Mouse (Mus musculus) hindbrain, embryonic 14.5 days (tissue): ENCODE results near the gene Sh3bp2. TPM values are rescaled to one million over a fixed set of nuclear protein-coding genes. Genes with fewer than 3 reads are reported as not detected.
"Not testable (repeated sequence)": the region's sequence is repeated elsewhere in the genome, so short reads cannot be mapped to it uniquely, and the experiment has no call there.

Experiments
- ATAC-seq: fragments of 200-750 bp; cut with Nextera tagmentation; 2 replicates; pipeline ENCODE4 v1.8.0; 2017; ENCODE audit warnings: moderate number of reproducible peaks, mild to moderate bottlenecking, moderate TSS enrichment, moderate library complexity; ENCODE audit not compliant: low FRiP score
- DNase-seq: peaks from one replicate; pipeline ENCODE4 v3.0.0-alpha.2; 2015; ENCODE audit warnings: low spot score
- H3K27ac ChIP-seq: fragments of 300-500 bp; sonication (generic); 2 replicates; pipeline ENCODE4 v1.5.1; 2014; ENCODE audit warnings: mild to moderate bottlenecking, moderate library complexity
- H3K27me3 ChIP-seq: fragments of 300-500 bp; sonication (generic); 2 replicates; pipeline ENCODE4 v1.6.1; 2014; ENCODE audit warnings: mild to moderate bottlenecking, low read length, mixed read lengths; ENCODE audit not compliant: control insufficient read depth, insufficient read depth
- H3K36me3 ChIP-seq: fragments of 300-500 bp; sonication (generic); replicated peaks from 2 replicates; pipeline ENCODE4 v1.6.1; 2014; ENCODE audit not compliant: control insufficient read depth, insufficient read depth
- H3K4me1 ChIP-seq: fragments of 300-500 bp; sonication (generic); replicated peaks from 2 replicates; pipeline ENCODE4 v1.6.1; 2014; ENCODE audit warnings: antibody characterized with exemption, low read length, mixed read lengths; ENCODE audit not compliant: control insufficient read depth, insufficient read depth
- H3K4me2 ChIP-seq: fragments of 300-500 bp; sonication (generic); replicated peaks from 2 replicates; pipeline ENCODE4 v1.6.1; 2014; ENCODE audit warnings: mild to moderate bottlenecking, moderate library complexity
- H3K4me3 ChIP-seq: fragments of 300-500 bp; sonication (generic); replicated peaks from 2 replicates; pipeline ENCODE4 v1.5.1; 2014; ENCODE audit warnings: mild to moderate bottlenecking, low read length
- H3K9ac ChIP-seq: fragments of 300-500 bp; sonication (generic); 2 replicates; pipeline ENCODE4 v1.6.1; 2014
- H3K9me3 ChIP-seq: fragments of 300-500 bp; sonication (generic); 2 replicates; pipeline ENCODE4 v1.6.1; 2016; ENCODE audit warnings: low read length; ENCODE audit not compliant: control insufficient read depth
- WGBS: fragments of 180-500 bp; shearing (Covaris S2); extraction: QIAGEN DNeasy Blood & Tissue Kit; methylation state at CpG from one replicate; pipeline ENCODE4 v1.1.7; 2014; 5-methylcytosine and 5-hydroxymethylcytosine counted together
- polyA plus RNA-seq: library from polyadenylated mRNA; unstranded; fragments of >200 nt; fragmentation: Nextera tagmentation; extraction: Ambion mirVana; gene quantifications from 2 replicates; pipeline ENCODE4 v1.2.1, GENCODE M21; 2014

The Sh3bp2 gene
- polyA plus RNA-seq, 1 experiment from 2014 or later: 18.7 TPM

- WGBS: under 1% methylated on average over 83 of the region's 84 CpGs
- Histone ChIP-seq H3K27ac (peak within 1 kb of the TSS; percentile 92), H3K9ac (peak within 1 kb of the TSS; percentile 99), H3K27me3 (no peaks in the 10 kb centered on the region), H3K36me3 (no peaks in the 10 kb centered on the region), H3K4me3 (peak within 1 kb of the TSS; percentile 93), H3K4me2 (peak within 1 kb of the TSS; percentile 77), H3K4me1 (peaks cover 15% of the 10 kb centered on the region), H3K9me3 (no peaks in the 10 kb centered on the region)
- peak; percentile 100 for ATAC-seq
- DNase-seq: peak; percentile 97
Observed at GRCm38 (mm10) chr5:34573268-34574221, 47.9 kb downstream of the Sh3bp2 start, which contains the start of gene Add1. TSS of gene Add1 (plus strand) at chr5:34573664.

DNA sequence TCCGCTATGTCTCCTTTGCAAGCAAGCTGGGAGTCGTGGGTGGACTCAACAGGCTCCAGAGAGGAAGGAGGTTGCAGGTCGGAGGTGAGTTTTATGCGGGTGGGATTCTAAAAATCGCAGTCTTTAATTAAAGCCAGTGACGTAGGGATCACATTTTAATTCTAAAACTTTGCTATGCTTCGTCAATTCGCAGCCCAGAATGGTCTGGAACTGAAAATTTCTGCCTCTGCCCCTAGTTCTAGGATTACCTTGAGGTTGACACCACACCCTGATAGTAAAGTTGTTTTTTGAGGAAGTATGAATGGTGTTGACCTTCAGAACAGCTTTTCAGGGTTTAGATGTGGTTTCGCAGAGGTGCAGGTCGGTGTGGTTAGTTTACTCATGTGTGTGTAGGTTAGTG is 49.1 kb downstream of the Sh3bp2 start:
- Histone ChIP-seq H3K4me2 (peak overlapping the region; percentile 77), H3K27me3 (no peaks in the 10 kb centered on the region), H3K27ac (no peak overlapping the region), H3K36me3 (no peaks in the 10 kb centered on the region), H3K4me1 (peaks cover 15% of the 10 kb centered on the region), H3K9me3 (no peaks in the 10 kb centered on the region), H3K9ac (peak overlapping the region; percentile 99), H3K4me3 (peak overlapping the region; percentile 93)
- WGBS: 49% methylated on average over 10 of the region's 10 CpGs
- ATAC-seq: no peak
- no peak for DNase-seq

DNA sequence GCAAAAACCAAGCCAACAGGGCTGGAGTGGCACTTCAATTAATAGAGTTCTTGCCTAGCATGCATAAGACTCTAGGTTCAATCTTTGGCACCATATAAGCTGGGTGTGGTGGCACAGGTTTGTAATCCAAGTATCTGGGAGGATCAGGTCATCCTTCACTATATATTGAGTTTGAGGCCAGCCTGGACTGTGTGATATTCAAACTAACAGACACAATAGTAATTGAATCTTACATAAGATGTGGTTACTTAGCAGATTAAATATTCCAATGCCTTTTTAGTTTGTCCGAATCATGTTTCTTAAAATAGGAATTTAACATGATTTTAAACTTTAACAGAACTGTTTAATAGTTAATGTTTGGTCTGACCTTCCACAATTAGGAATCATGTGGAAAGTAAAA is 50.6 kb downstream of the Sh3bp2 start:
- Histone ChIP-seq H3K27ac (no peak overlapping the region), H3K27me3 (no peaks in the 10 kb centered on the region), H3K36me3 (no peaks in the 10 kb centered on the region), H3K4me2 (no peak overlapping the region; the same call in 1 of the 2 replicates), H3K4me3 (no peak overlapping the region), H3K4me1 (peaks cover 15% of the 10 kb centered on the region), H3K9me3 (no peaks in the 10 kb centered on the region), H3K9ac (no peak overlapping the region)
- ATAC-seq (no peak), DNase-seq (no peak)
- WGBS: 98% methylated on average over 1 of the region's 1 CpGs

GRCm38 (mm10) chr5:34578038-34578655 is 52.5 kb downstream of the Sh3bp2 start:
- ATAC-seq: no peak
- no peak overlapping the region for H3K9ac ChIP-seq
- no peaks in the 10 kb centered on the region for H3K9me3 ChIP-seq
- H3K4me2 ChIP-seq: no peak overlapping the region
- no peaks in the 10 kb centered on the region for H3K36me3 ChIP-seq
- H3K27ac ChIP-seq: no peak overlapping the region
- H3K27me3 ChIP-seq: no peaks in the 10 kb centered on the region
- WGBS: 98% methylated on average over 7 of the region's 7 CpGs
- H3K4me1 ChIP-seq: peaks cover 20% of the 10 kb centered on the region
- no peak overlapping the region for H3K4me3 ChIP-seq
- no peak for DNase-seq

DNA sequence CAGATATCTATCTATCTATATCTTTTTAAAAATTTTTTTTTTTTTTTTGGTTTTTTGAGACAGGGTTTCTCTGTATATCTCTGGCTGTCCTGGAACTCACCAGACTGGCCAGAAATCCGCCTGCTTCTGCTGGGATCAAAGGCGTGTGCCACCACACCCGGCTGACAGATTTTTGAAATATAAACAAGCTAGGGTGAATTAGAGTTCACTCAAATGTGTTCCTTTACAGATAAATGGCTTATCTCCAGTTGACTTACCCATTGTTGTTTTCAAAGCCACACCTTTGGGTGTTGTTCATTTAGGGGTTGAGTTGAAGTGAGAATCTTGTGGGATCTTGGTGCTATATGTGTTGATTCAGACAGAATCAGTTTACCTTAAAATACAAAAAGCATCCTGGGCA is 53.7 kb downstream of the Sh3bp2 start:
- no peak overlapping the region for H3K27ac ChIP-seq
- H3K36me3 ChIP-seq: no peaks in the 10 kb centered on the region
- no peaks in the 10 kb centered on the region for H3K9me3 ChIP-seq
- H3K4me2 ChIP-seq: no peak overlapping the region
- H3K9ac ChIP-seq: no peak overlapping the region
- H3K4me1 ChIP-seq: peaks cover 20% of the 10 kb centered on the region
- H3K27me3 ChIP-seq: no peaks in the 10 kb centered on the region
- 88% methylated on average over 3 of the region's 3 CpGs for WGBS
- H3K4me3 ChIP-seq: no peak overlapping the region
- ATAC-seq (no peak), DNase-seq (no peak)

DNA sequence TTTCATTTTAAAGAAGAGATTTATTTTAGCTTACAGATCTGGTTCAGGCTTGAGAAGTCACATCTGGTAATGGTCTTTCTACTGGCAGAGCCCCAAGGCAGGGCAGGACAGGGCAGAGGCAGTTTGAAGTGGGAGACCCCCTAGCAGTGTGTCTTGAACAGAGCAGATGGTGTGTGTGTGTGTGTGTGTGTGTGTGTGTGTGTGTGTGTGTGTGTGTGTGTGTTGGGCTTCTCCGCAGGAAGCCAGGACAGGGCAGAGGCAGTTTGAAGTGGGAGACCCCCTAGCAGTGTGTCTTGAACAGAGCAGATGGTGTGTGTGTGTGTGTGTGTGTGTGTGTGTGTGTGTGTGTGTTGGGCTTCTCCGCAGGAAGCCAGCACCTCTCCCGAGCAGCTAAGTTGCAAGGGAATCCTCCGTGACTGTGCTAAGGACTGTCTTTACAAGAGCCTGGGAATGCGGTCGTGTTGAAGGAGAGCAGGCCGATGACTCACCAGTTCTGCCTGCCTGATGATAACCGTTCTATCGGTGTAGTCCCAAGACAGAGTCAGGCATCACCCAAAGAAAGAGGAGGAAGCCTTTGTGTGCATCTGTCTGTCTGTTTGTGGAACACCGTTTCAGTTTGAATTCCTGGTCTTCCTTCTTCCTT is 56.2 kb downstream of the Sh3bp2 start:
- WGBS: 46% methylated on average over 10 of the region's 10 CpGs
- not testable (repeated sequence) for DNase-seq, H3K9ac ChIP-seq, H3K27me3 ChIP-seq, H3K4me1 ChIP-seq, H3K4me2 ChIP-seq, H3K27ac ChIP-seq, H3K9me3 ChIP-seq, H3K36me3 ChIP-seq, H3K4me3 ChIP-seq
- peak; percentile 74; the same call in 1 of the 2 replicates for ATAC-seq

DNA sequence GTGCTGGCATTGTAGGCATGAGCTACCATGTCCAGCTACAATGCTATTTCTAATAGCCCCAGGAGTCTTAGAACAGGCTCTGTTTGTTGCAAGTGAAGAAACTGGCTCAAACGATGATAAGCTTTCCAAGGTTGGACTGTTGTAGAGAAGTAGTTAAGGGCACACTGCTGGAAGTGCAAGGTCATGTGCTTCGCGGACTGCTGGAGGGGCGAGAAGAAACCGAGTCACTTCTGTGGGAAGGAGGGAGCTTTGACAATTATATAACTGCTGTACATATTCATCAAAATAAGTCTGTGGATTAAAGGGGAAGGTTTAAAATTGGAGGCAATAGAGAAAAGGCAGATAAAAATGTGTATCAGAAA is 56.7 kb downstream of the Sh3bp2 start:
- ATAC-seq (no peak), DNase-seq (no peak)
- H3K27ac ChIP-seq: no peak overlapping the region
- H3K4me1 ChIP-seq: 0 out of 2 replicates have a peak, but pooled peaks cover 9% of the 10 kb centered on the region
- H3K4me2 ChIP-seq: no peak overlapping the region
- no peaks in the 10 kb centered on the region for H3K9me3 ChIP-seq
- no peaks in the 10 kb centered on the region for H3K36me3 ChIP-seq
- 77% methylated on average over 5 of the region's 5 CpGs for WGBS
- no peaks in the 10 kb centered on the region for H3K27me3 ChIP-seq
- no peak overlapping the region for H3K9ac ChIP-seq
- H3K4me3 ChIP-seq: no peak overlapping the region

DNA sequence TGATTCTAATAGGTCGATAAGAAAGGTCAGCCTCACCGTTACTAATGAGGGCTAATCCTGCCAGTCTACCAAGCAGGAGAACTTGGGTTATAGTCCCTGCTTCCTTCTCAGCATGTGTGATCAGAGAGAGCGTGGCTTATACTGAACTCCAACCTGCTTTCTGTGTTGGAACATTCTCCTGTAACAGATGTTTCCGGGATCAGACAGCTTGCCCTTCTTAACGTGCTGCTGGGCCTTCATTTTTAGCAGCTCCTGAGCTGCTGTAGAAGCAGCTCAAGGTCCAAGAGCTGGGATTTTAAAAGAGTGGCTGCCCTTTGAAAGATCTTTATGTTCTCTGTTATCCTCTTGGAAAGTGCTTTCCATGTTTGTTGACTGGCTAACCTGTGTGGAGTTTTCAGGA is 59.6 kb downstream of the Sh3bp2 start:
- DNase-seq (no peak), ATAC-seq (no peak)
- H3K9ac ChIP-seq: no peak overlapping the region
- WGBS: 83% methylated on average over 5 of the region's 5 CpGs
- H3K4me2 ChIP-seq: no peak overlapping the region
- H3K36me3 ChIP-seq: no peaks in the 10 kb centered on the region
- H3K4me3 ChIP-seq: no peak overlapping the region
- H3K27ac ChIP-seq: no peak overlapping the region
- no peaks in the 10 kb centered on the region for H3K27me3 ChIP-seq
- H3K4me1 ChIP-seq: 0 out of 2 replicates have a peak, but pooled peaks cover 9% of the 10 kb centered on the region
- no peaks in the 10 kb centered on the region for H3K9me3 ChIP-seq

DNA sequence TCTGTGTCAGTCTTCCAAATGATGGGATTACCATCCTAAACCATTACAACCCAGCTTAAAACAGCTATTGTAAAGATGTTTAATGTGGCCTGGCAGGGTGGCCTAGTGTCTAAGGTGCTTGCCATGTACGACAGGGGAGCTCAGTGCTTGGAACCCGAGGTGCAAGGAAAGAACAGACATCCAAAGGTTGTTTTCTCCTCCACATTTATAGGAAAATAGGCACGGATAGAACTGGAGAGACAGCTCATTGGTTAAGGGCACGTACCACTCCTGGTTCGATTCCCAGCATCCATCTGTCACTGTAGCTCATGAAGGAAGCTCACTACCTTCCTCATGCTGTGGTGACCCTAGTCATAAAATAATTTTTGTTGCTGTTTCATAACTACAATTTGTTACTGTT is 62.2 kb downstream of the Sh3bp2 start:
- ATAC-seq: no peak
- no peak overlapping the region for H3K4me3 ChIP-seq
- H3K36me3 ChIP-seq: no peaks in the 10 kb centered on the region
- H3K4me1 ChIP-seq: peaks cover 4% of the 10 kb centered on the region; the same call in 1 of the 2 replicates
- no peaks in the 10 kb centered on the region for H3K9me3 ChIP-seq
- no peak overlapping the region for H3K27ac ChIP-seq
- 85% methylated on average over 5 of the region's 5 CpGs for WGBS
- no peak for DNase-seq
- H3K27me3 ChIP-seq: no peaks in the 10 kb centered on the region
- no peak overlapping the region for H3K9ac ChIP-seq
- no peak overlapping the region for H3K4me2 ChIP-seq
